Mouse (Mus musculus) heart, adult 2 months (tissue): ENCODE measurements around the gene Arid1a.

Source experiments
- CTCF ChIP-seq: fragments of 200-600 bp; IDR thresholded peaks from 2 replicates; pipeline ENCODE4 v1.8.1; 2022; ENCODE audit warnings: antibody characterized with exemption, mild to moderate bottlenecking, moderate library complexity
- POLR2A ChIP-seq: fragments of 200-500 bp; IDR thresholded peaks from 2 replicates; pipeline ENCODE4 v1.6.1; 2011; ENCODE audit warnings: mild to moderate bottlenecking, low read depth, low read length, control low read depth; ENCODE audit not compliant: insufficient read depth

DNA sequence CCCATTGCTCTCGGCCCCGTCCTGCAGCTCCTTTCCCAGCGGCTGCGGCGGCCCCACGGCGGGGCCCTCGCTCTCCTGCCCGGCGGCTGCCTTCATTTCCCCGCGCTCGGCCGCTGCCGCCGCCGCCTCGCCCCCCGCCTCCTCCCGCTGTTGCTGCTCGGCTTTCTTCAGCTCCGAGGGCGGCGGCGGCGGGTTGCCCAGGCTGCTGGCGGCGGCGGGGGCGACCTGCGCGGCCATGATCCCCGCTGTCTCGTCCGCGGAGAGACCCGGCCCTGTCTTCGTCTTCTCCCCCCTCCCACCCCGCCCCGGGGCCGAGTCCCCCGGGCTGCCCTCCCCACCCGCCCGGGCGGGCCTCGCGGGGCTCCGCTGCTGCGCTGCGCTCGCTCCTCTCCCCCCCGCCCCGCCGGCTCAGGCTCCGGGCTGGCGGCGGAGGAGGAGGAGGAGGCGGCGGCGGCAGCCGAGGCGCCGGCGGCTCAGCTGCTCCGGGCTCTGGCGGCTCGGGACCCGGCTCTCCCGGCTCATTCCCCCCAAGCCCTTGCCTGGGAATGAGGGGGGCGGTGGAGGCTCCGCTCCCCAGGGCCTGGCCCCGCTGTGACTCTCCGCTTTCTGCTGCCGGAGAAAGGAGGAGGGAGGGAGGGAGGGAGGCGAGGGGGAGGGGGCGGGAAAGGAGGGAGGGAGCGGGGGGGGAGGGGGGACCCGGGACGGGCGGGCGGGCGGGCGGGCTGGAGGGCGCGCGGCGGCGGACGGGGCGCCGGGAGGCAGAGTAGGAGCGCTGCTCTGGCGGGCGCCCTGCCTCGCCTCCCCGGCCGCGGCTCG is 3.0 kb downstream of the Arid1a start:
- TF ChIP-seq CTCF = no peak
- TF ChIP-seq POLR2A = no peak; the same call in 1 of the 2 replicates
